Comparison of ENCODE assay signal across 20 mouse cellular contexts in the genomic region with DNA sequence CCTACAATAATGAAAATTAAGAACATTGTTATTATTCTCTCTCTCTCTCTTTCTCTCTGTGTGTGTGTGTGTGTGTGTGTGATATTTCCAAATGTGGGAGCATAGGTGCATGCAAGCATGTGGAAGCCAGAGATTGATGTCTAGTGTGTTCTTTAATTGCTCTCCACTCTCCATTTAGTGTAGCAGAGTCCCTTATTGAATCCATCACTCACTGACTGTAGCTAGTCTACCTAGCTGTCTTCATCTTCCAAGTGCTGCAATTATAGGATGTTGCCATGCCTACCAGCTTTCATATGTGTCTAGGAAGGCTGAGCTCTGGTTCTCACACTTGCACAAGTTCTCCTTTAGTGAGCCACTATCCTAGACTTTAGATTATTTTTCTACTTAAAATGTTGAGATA. TPM values are rescaled to one million over a fixed set of nuclear protein-coding genes. Genes with fewer than 3 reads are reported as not detected.
A peak's percentile ranks its signal among the peaks of the same experiment; 100 is the strongest.
DNase-seq lines count a peak whose midpoint lies in the region; ATAC-seq and TF ChIP-seq lines count a peak whose summit lies in the region.
"Had no signal": no experiment of that assay in that cellular context is flagged by ENCODE, and none has a peak within 500 bp of the region (broad histone marks: within the 10 kb centered on the region; RNA-seq: fewer than 3 reads in every experiment).

No protein-coding gene starts in this region.

- no peak overlapping the region for H3K4me3 ChIP-seq in forebrain, postnatal 0 days (ENCODE audit: low read depth, low read length)
- H3K4me3 ChIP-seq in forebrain, embryonic 11.5 days (ENCODE audit: low read depth, low read length): no peak overlapping the region
- H3K4me3 ChIP-seq in midbrain, postnatal 0 days (ENCODE audit: low read depth, low read length): no peak overlapping the region
- no peak overlapping the region for H3K4me3 ChIP-seq in midbrain, embryonic 10.5 days
- H3K4me3 ChIP-seq in hindbrain, postnatal 0 days (ENCODE audit: low read length): no peak overlapping the region
- H3K4me3 ChIP-seq: embryonic facial prominence, embryonic 10.5 days; heart, adult 2 months; heart, embryonic 15.5 days had no signal

- peak; percentile 8 for DNase-seq in forebrain, postnatal 0 days
- no peak for DNase-seq in forebrain, embryonic 11.5 days (ENCODE audit: low spot score)
- peak; percentile 42 for DNase-seq in midbrain, postnatal 0 days (ENCODE audit: low spot score)
- DNase-seq in midbrain, embryonic 10.5 days (ENCODE audit: low spot score): no peak
- DNase-seq in hindbrain, postnatal 0 days (ENCODE audit: low spot score): peak; percentile 7
- no peak for DNase-seq in spleen, postnatal 4 days (ENCODE audit: low spot score in 2 of 2)
- no peak for DNase-seq in frontal cortex, postnatal 14 days (ENCODE audit: low spot score in 2 of 2)
- DNase-seq: adrenal gland, postnatal 14 days; cerebellum, adult 2 months; gastrocnemius, postnatal 14 days; heart, adult 2 months; heart, postnatal 14 days had no signal

- ATAC-seq in forebrain, postnatal 0 days: peak; percentile 80; the same call in 1 of the 2 replicates
- no peak for ATAC-seq in forebrain, embryonic 11.5 days (replicated peaks; ENCODE audit: low FRiP score)
- no peak for ATAC-seq in midbrain, postnatal 0 days (ENCODE audit: low FRiP score)
- ATAC-seq in hindbrain, postnatal 0 days: 0 out of 2 replicates have a peak, but pooled peaks have one; percentile 56
- ATAC-seq: activated CD4-positive, CD25-positive, alpha-beta regulatory T cell, adult 4 months; inflammation-experienced regulatory T-cells, adult 6 months; intestine, postnatal 0 days; Patski had no signal

- no peaks in the 10 kb centered on the region for H3K27me3 ChIP-seq in forebrain, postnatal 0 days (ENCODE audit: insufficient read depth, low read length)
- no peaks in the 10 kb centered on the region for H3K27me3 ChIP-seq in forebrain, embryonic 11.5 days (ENCODE audit: control insufficient read depth, insufficient read depth, low read length)
- no peaks in the 10 kb centered on the region for H3K27me3 ChIP-seq in midbrain, postnatal 0 days (ENCODE audit: insufficient read depth, low read length)
- no peaks in the 10 kb centered on the region for H3K27me3 ChIP-seq in midbrain, embryonic 10.5 days (ENCODE audit: low read depth, poor library complexity, severe bottlenecking)
- H3K27me3 ChIP-seq in hindbrain, postnatal 0 days (ENCODE audit: insufficient read depth, low read length): no peaks in the 10 kb centered on the region
- H3K27me3 ChIP-seq: CH12.LX; heart, embryonic 15.5 days; Patski had no signal

- no peaks in the 10 kb centered on the region for H3K9me3 ChIP-seq in forebrain, postnatal 0 days (ENCODE audit: low read length)
- no peaks in the 10 kb centered on the region for H3K9me3 ChIP-seq in forebrain, embryonic 11.5 days (ENCODE audit: control insufficient read depth, low read length)
- H3K9me3 ChIP-seq in midbrain, postnatal 0 days (ENCODE audit: low read length): no peaks in the 10 kb centered on the region
- no peaks in the 10 kb centered on the region for H3K9me3 ChIP-seq in midbrain, embryonic 10.5 days (replicated peaks)
- H3K9me3 ChIP-seq in hindbrain, postnatal 0 days (ENCODE audit: low read length): no peaks in the 10 kb centered on the region
- H3K9me3 ChIP-seq: embryonic facial prominence, embryonic 10.5 days; heart, embryonic 15.5 days had no signal

- H3K4me1 ChIP-seq in forebrain, postnatal 0 days (ENCODE audit: insufficient read depth): no peaks in the 10 kb centered on the region
- no peaks in the 10 kb centered on the region for H3K4me1 ChIP-seq in forebrain, embryonic 11.5 days (replicated peaks; ENCODE audit: control insufficient read depth, insufficient read depth, low read length)
- H3K4me1 ChIP-seq in midbrain, postnatal 0 days (ENCODE audit: insufficient read depth, low read length): no peaks in the 10 kb centered on the region
- H3K4me1 ChIP-seq in midbrain, embryonic 10.5 days: no peaks in the 10 kb centered on the region
- no peaks in the 10 kb centered on the region for H3K4me1 ChIP-seq in hindbrain, postnatal 0 days (ENCODE audit: insufficient read depth, low read length)
- H3K4me1 ChIP-seq: embryonic facial prominence, embryonic 10.5 days; heart, embryonic 15.5 days had no signal

- TF ChIP-seq CTCF in forebrain, postnatal 0 days (IDR thresholded peaks at IDR 0.05; ENCODE audit: low read depth): no peak
- no peak for TF ChIP-seq CTCF in midbrain, postnatal 0 days (IDR thresholded peaks at IDR 0.05)
- TF ChIP-seq CTCF in hindbrain, postnatal 0 days (IDR thresholded peaks at IDR 0.05; ENCODE audit: low read depth): no peak

- no peaks in the 10 kb centered on the region for H3K36me3 ChIP-seq in forebrain, postnatal 0 days (ENCODE audit: insufficient read depth)
- no peaks in the 10 kb centered on the region for H3K36me3 ChIP-seq in forebrain, embryonic 11.5 days (ENCODE audit: control insufficient read depth, insufficient read depth, low read length)
- H3K36me3 ChIP-seq in midbrain, postnatal 0 days (ENCODE audit: insufficient read depth, low read length): no peaks in the 10 kb centered on the region
- H3K36me3 ChIP-seq in midbrain, embryonic 10.5 days: no peaks in the 10 kb centered on the region
- no peaks in the 10 kb centered on the region for H3K36me3 ChIP-seq in hindbrain, postnatal 0 days (ENCODE audit: insufficient read depth, low read length)
- H3K36me3 ChIP-seq: embryonic facial prominence, embryonic 10.5 days; heart, embryonic 15.5 days had no signal

- no peak overlapping the region for H3K9ac ChIP-seq in forebrain, postnatal 0 days
- no peak overlapping the region for H3K9ac ChIP-seq in forebrain, embryonic 11.5 days (ENCODE audit: low read length)
- no peak overlapping the region for H3K9ac ChIP-seq in midbrain, postnatal 0 days (replicated peaks; ENCODE audit: low read length, poor library complexity, severe bottlenecking)
- no peak overlapping the region for H3K9ac ChIP-seq in hindbrain, postnatal 0 days (replicated peaks; ENCODE audit: low read length)
- H3K9ac ChIP-seq: heart, embryonic 15.5 days had no signal

- H3K4me2 ChIP-seq in forebrain, postnatal 0 days (ENCODE audit: low read depth): no peak overlapping the region
- H3K4me2 ChIP-seq in forebrain, embryonic 11.5 days (ENCODE audit: low read depth, low read length, severe bottlenecking): no peak overlapping the region
- no peak overlapping the region for H3K4me2 ChIP-seq in midbrain, postnatal 0 days (ENCODE audit: low read depth, low read length, poor library complexity, severe bottlenecking)
- H3K4me2 ChIP-seq in hindbrain, postnatal 0 days (ENCODE audit: low read depth, low read length): no peak overlapping the region
- H3K4me2 ChIP-seq: heart, embryonic 11.5 days; heart, embryonic 15.5 days had no signal

- no peak overlapping the region for H3K27ac ChIP-seq in forebrain, postnatal 0 days (ENCODE audit: low read depth, low read length)
- no peak overlapping the region for H3K27ac ChIP-seq in forebrain, embryonic 11.5 days (ENCODE audit: low read depth, low read length)
- H3K27ac ChIP-seq in midbrain, postnatal 0 days (ENCODE audit: low read depth, low read length): no peak overlapping the region
- H3K27ac ChIP-seq in midbrain, embryonic 10.5 days (replicated peaks): no peak overlapping the region
- no peak overlapping the region for H3K27ac ChIP-seq in hindbrain, postnatal 0 days
- H3K27ac ChIP-seq: embryonic facial prominence, embryonic 10.5 days; heart, adult 2 months; heart, embryonic 15.5 days had no signal

RNA-seq across cellular contexts. Expression of gene Emcn, which starts 30.9 kb away (rescaled TPM):
- total RNA-seq in forebrain, postnatal 0 days (2014; rRNA removed): 6.2 and 9.4 TPM in 2 replicates
- 7.2 and 9.1 TPM in 2 replicates for polyA plus RNA-seq in forebrain, postnatal 0 days (2015; fragmentation: Nextera tagmentation; extraction: Ambion mirVana)
- 19.7 and 23.1 TPM in 2 replicates for polyA plus RNA-seq in forebrain, embryonic 11.5 days (2014; fragmentation: Nextera tagmentation; extraction: Ambion mirVana)
- total RNA-seq in midbrain, postnatal 0 days (2014; rRNA removed): 6.3 and 8.5 TPM in 2 replicates
- polyA plus RNA-seq in midbrain, postnatal 0 days (2015; fragmentation: Nextera tagmentation; extraction: Ambion mirVana): 5.4 and 5.6 TPM in 2 replicates
- 17.7 and 26.6 TPM in 2 replicates for polyA plus RNA-seq in midbrain, embryonic 10.5 days (2016; fragmentation: Nextera tagmentation; extraction: Ambion mirVana)
- 3.5 and 7.1 TPM in 2 replicates for total RNA-seq in hindbrain, postnatal 0 days (2014; rRNA removed)
- 8.7 and 9.5 TPM in 2 replicates for polyA plus RNA-seq in hindbrain, postnatal 0 days (2015; fragmentation: Nextera tagmentation; extraction: Ambion mirVana)
- total RNA-seq: CH12.LX had no signal
- polyA plus RNA-seq: Patski had no signal

Comparison
In these comparisons a context has a peak if more than half of its experiments do, and no peak if none do; other contexts are left out.
1. ATAC-seq: peak in forebrain, postnatal 0 days (single experiment) and hindbrain, postnatal 0 days (single experiment); none in forebrain, embryonic 11.5 days (single experiment) and midbrain, postnatal 0 days (single experiment).
2. DNase-seq: peak in forebrain, postnatal 0 days (single experiment), midbrain, postnatal 0 days (single experiment) and hindbrain, postnatal 0 days (single experiment); none in forebrain, embryonic 11.5 days (single experiment), midbrain, embryonic 10.5 days (single experiment), spleen, postnatal 4 days (0 of 2) and frontal cortex, postnatal 14 days (0 of 2).